Mouse (Mus musculus): ENCODE measurements around the gene Angpt4.

DNA sequence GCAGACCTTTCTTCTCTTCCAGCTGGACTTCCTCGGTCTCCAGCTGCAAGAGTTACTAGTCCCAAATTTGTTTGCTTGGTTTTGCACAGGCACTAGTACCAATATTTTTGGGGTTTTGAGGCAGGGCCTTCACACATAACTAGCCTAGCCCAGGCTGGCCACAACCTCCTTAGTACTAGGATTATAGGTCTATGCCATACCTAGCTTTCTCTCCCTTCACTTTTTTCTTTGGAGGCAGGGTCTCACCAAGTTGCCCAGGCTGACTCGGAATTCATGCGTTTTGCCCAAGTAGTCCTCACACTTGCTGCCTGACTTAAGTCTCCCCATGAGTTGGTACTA lies 69.3 kb downstream of the Angpt4 start:
- TF ChIP-seq USF2 (conservative IDR thresholded peaks at IDR 0.05; ENCODE audit: low read depth, low read length): no peak
- no peak for TF ChIP-seq EP300 (IDR thresholded peaks at IDR 0.05; ENCODE audit: low read length)
- no peak for TF ChIP-seq CTCF (conservative IDR thresholded peaks at IDR 0.05 in 1 of 2, IDR thresholded peaks at IDR 0.05 in 1 of 2; ENCODE audit: low read depth in 2 of 2, low read length in 2 of 2)
- no peak for TF ChIP-seq USF1 (IDR thresholded peaks at IDR 0.05; ENCODE audit: low read depth, low read length)
- no peak for TF ChIP-seq MAFK (IDR thresholded peaks at IDR 0.05; ENCODE audit: insufficient replicate concordance, low read length)
- no peak for TF ChIP-seq MYC (IDR thresholded peaks at IDR 0.05; ENCODE audit: low read depth, low read length)
- no peak for TF ChIP-seq JUN (IDR thresholded peaks at IDR 0.05; ENCODE audit: insufficient read depth, low read depth, low read length)
- no peak for TF ChIP-seq ZKSCAN1 (IDR thresholded peaks at IDR 0.05; ENCODE audit: borderline replicate concordance, low read depth, low read length)
- TF ChIP-seq TCF12 (IDR thresholded peaks at IDR 0.05; ENCODE audit: low read depth, low read length): no peak
- TF ChIP-seq RCOR1 (conservative IDR thresholded peaks at IDR 0.05; ENCODE audit: low read depth, low read length): no peak
- TF ChIP-seq KAT2A (IDR thresholded peaks at IDR 0.05; ENCODE audit: insufficient replicate concordance, low read length): no peak
- TF ChIP-seq POLR2A (IDR thresholded peaks at IDR 0.05; ENCODE audit: low read depth, low read length): no peak
- no peak for TF ChIP-seq ELF1 (IDR thresholded peaks at IDR 0.05; ENCODE audit: low read depth, low read length)
